1 mouse cellular context compared by ENCODE assay signal in the genomic region with DNA sequence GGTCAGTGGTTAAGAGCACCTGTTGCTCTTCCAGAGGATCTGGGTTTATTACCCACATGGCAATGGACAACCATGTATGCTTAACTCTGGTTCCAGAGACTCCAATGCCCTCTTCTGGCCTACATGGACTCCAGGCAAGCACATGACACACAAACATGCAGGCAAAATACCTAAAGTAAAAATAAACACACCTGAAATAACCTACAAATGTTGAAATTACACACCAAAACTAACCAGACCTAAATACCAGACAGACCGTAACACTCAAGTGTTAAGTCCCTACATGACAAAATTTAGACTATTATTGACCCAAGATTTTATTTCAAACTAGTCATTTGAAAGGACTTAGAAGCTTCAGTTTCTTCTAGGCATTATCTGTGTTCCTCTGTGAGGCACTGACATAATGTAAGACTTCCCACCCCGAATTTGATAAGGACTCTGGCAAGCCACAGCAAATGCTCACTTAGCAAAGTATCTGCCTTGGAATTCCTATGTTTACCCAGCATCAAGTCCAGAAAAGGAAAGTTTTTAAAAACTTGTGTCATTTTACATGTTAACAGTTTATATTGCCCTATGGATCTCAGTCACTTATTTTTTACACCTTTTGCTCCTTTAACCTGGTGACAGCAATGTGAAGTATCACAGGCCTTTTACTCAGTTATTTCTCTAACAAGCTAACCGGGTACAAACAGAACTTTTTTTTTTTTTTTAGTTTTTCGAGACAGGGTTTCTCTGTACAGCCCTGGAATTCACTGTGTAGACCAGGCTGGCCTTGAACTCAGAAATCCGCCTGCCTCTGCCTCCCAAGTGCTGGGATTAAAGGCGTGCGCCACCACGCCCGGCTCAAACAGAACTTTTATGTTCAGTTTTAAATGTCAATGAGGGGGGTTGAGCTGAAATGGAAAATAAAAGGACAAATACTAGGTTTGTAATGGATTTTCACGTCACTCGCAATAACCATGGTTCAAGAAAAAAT.
TF ChIP-seq lines count a peak whose summit lies in the region.

No protein-coding gene starts in this region.

TF ChIP-seq in MEL, 35 proteins besides CTCF, POLR2A, EP300 and RAD21:
- TF ChIP-seq CHD2 (IDR thresholded peaks at IDR 0.05; ENCODE audit: low read length) (no peak), TBP (IDR thresholded peaks at IDR 0.05; ENCODE audit: low read depth, low read length) (0 out of 2 replicates have a peak, but pooled peaks have one; percentile 41)
